Mouse (Mus musculus) heart, adult 11 months (tissue): ENCODE data around the gene Rabgef1.
A peak's percentile ranks its signal among the peaks of the same experiment; 100 is the strongest.

Source experiments
- DNase-seq: peaks from one replicate; pipeline ENCODE4 v3.0.0; 2022

Rabgef1 gene

GRCm38 (mm10) chr5:130171423-130171954, at the start of gene Rabgef1:
TSS of gene Rabgef1 (plus strand) at chr5:130171798.
- peak; percentile 100 for DNase-seq

GRCm38 (mm10) chr5:130122355-130122754, 49.2 kb upstream of the Rabgef1 start:
- DNase-seq = no peak

- DNase-seq = no peak
These were observed 47.3 kb upstream of the Rabgef1 start for GRCm38 (mm10) chr5:130124271-130124670.

- peak; percentile 81 for DNase-seq
These were observed 42.7 kb upstream of the Rabgef1 start for GRCm38 (mm10) chr5:130128686-130129523.

- no peak for DNase-seq
These were observed 42.1 kb upstream of the Rabgef1 start for GRCm38 (mm10) chr5:130129524-130129793.

GRCm38 (mm10) chr5:130136597-130136996, 35.0 kb upstream of the Rabgef1 start:
- no peak for DNase-seq

GRCm38 (mm10) chr5:130139393-130139792, 32.2 kb upstream of the Rabgef1 start:
- peak; percentile 94 for DNase-seq

- peak; percentile 76 for DNase-seq
These were observed 30.5 kb upstream of the Rabgef1 start for GRCm38 (mm10) chr5:130141138-130141537.

GRCm38 (mm10) chr5:130142041-130142440, 29.6 kb upstream of the Rabgef1 start:
- peak; percentile 92 for DNase-seq

GRCm38 (mm10) chr5:130143101-130143500, 28.5 kb upstream of the Rabgef1 start:
- DNase-seq = peak; percentile 86

- peak; percentile 99 for DNase-seq
These were observed 27.6 kb upstream of the Rabgef1 start for GRCm38 (mm10) chr5:130143977-130144333.

- DNase-seq = peak; percentile 100
These were observed 27.0 kb upstream of the Rabgef1 start, which contains the start of gene Kctd7 for GRCm38 (mm10) chr5:130144334-130145312. TSS of gene Kctd7 (plus strand) at chr5:130144861.

- DNase-seq = peak; percentile 88
These were observed 25.6 kb upstream of the Rabgef1 start for GRCm38 (mm10) chr5:130145961-130146360.

- DNase-seq = no peak
These were observed 21.8 kb upstream of the Rabgef1 start for GRCm38 (mm10) chr5:130149726-130150310.

GRCm38 (mm10) chr5:130154286-130154685, 17.3 kb upstream of the Rabgef1 start:
- no peak for DNase-seq

GRCm38 (mm10) chr5:130158545-130158944, 13.1 kb upstream of the Rabgef1 start:
- DNase-seq = no peak

- DNase-seq = no peak
These were observed 11.8 kb upstream of the Rabgef1 start for GRCm38 (mm10) chr5:130159761-130160201.

GRCm38 (mm10) chr5:130163670-130164069, 7.9 kb upstream of the Rabgef1 start:
- DNase-seq = peak; percentile 93

- DNase-seq = no peak
These were observed 6.4 kb upstream of the Rabgef1 start for GRCm38 (mm10) chr5:130165213-130165612.

GRCm38 (mm10) chr5:130169109-130169508, 2.5 kb upstream of the Rabgef1 start:
- DNase-seq = no peak

- DNase-seq = no peak
These were observed 754 bp upstream of the Rabgef1 start for GRCm38 (mm10) chr5:130170666-130171422.

GRCm38 (mm10) chr5:130171956-130172601, 481 bp downstream of the Rabgef1 start:
- DNase-seq = peak; percentile 97
